Mouse (Mus musculus) neural tube, embryonic 13.5 days (tissue): ENCODE results near the gene Wasf2. TPM values are rescaled to one million over a fixed set of nuclear protein-coding genes. Genes with fewer than 3 reads are reported as not detected.

ENCODE experiments used
- microRNA-seq: library from miRNA; unstranded; fragments of <30 nt; microRNA quantifications from one replicate; pipeline ENCODE4, GENCODE M21; 2016
- polyA plus RNA-seq: library from polyadenylated mRNA; unstranded; fragments of >200 nt; fragmentation: Nextera tagmentation; extraction: Ambion mirVana; gene quantifications from 2 replicates; pipeline ENCODE4 v1.2.1, GENCODE M21; 2015

The Wasf2 gene
- polyA plus RNA-seq, 1 experiment from 2014 or later = 36.5 TPM

Small RNA genes lying within 50 kb of the gene (microRNA-seq; reads per million reads assigned to microRNA genes)
- not detected for gene Mir7017

Other genes with a start within 250 kb of the Wasf2 start
- 134 and 143 TPM in 2 replicates for gene Stx12, start 246.0 kb upstream of the Wasf2 start, polyA plus RNA-seq
- gene Fam76a, start 207.9 kb upstream of the Wasf2 start, polyA plus RNA-seq = 37.0 and 46.0 TPM in 2 replicates
- not detected in 2 replicates for gene Fgr, start 156.4 kb upstream of the Wasf2 start, polyA plus RNA-seq
- gene Ahdc1, start 119.2 kb upstream of the Wasf2 start, polyA plus RNA-seq = 9.4 and 9.9 TPM in 2 replicates
- 1.1 and 1.6 TPM in 2 replicates for gene Cd164l2, start 81.6 kb downstream of the Wasf2 start, polyA plus RNA-seq
- 0.77 and 1.1 TPM in 2 replicates for gene Gpr3, start 82.0 kb downstream of the Wasf2 start, polyA plus RNA-seq
- 1.9 and 2.7 TPM in 2 replicates for gene Map3k6, start 110.3 kb downstream of the Wasf2 start, polyA plus RNA-seq
- gene Sytl1, start 132.6 kb downstream of the Wasf2 start, polyA plus RNA-seq = 0.25 and 0.28 TPM in 2 replicates
- 98.0 and 104 TPM in 2 replicates for gene Tmem222, start 147.3 kb downstream of the Wasf2 start, polyA plus RNA-seq
- 21.9 and 24.3 TPM in 2 replicates for gene Wdtc1, start 223.0 kb downstream of the Wasf2 start, polyA plus RNA-seq
- 7.0 and 7.1 TPM in 2 replicates for gene Slc9a1, start 239.2 kb downstream of the Wasf2 start, polyA plus RNA-seq